Mouse (Mus musculus) spleen, adult 2 months (tissue): ENCODE measurements at regions not wholly inside any gene's neighbourhood (a gene's known extent, or its start where the extent isn't known, plus 50 kb on each side); places are given as distances from the start of the nearest gene placed in this dataset.

Experiments used
- DNase-seq, 2 experiments: peaks; one replicate each; pipeline versions ENCODE4 v3.0.0 to v3.0.0-alpha.2; 2012 to 2021; ENCODE audit warnings: low spot score in 2 of 2, low read depth in 1 of 2
- H3K27ac ChIP-seq: fragments of 200-500 bp; 2 replicates; pipeline ENCODE4 v1.5.1; 2012; ENCODE audit warnings: low read length, inconsistent platforms; ENCODE audit not compliant: insufficient read depth
- H3K27me3 ChIP-seq: fragments of 200-500 bp; 2 replicates; pipeline ENCODE4 v1.6.1; 2012; ENCODE audit warnings: mild to moderate bottlenecking, moderate library complexity, low read length, inconsistent platforms; ENCODE audit not compliant: control insufficient read depth, insufficient read depth
- H3K36me3 ChIP-seq: fragments of 200-500 bp; 2 replicates; pipeline ENCODE4 v1.6.1; 2012; ENCODE audit warnings: mild to moderate bottlenecking, low read length, inconsistent platforms; ENCODE audit not compliant: control insufficient read depth, insufficient read depth
- H3K4me1 ChIP-seq: fragments of 200-500 bp; 2 replicates; pipeline ENCODE4 v1.6.1; 2011; ENCODE audit warnings: inconsistent platforms; ENCODE audit not compliant: control insufficient read depth, insufficient read depth, insufficient read length
- H3K4me3 ChIP-seq: fragments of 200-500 bp; 2 replicates; pipeline ENCODE4 v1.5.1; 2011; ENCODE audit warnings: mild to moderate bottlenecking, inconsistent platforms; ENCODE audit not compliant: insufficient read depth, insufficient read length; ENCODE audit errors: extremely low read depth
- CTCF ChIP-seq: fragments of 200-500 bp; IDR thresholded peaks from 2 replicates; pipeline ENCODE4 v1.5.1; 2011; ENCODE audit warnings: mild to moderate bottlenecking, inconsistent platforms; ENCODE audit not compliant: insufficient read depth, insufficient read length, insufficient replicate concordance; ENCODE audit errors: extremely low read depth
- POLR2A ChIP-seq: fragments of 200-500 bp; IDR thresholded peaks from 2 replicates; pipeline ENCODE4 v1.6.1; 2011; ENCODE audit warnings: low read depth, low read length, inconsistent platforms
- WGBS: fragments of 180-500 bp; shearing (Covaris S2); methylation state at CpG from one replicate; pipeline ENCODE4 v1.1.7; 2018; 5-methylcytosine and 5-hydroxymethylcytosine counted together

- no peak for DNase-seq
- Histone ChIP-seq H3K27me3 (no peaks in the 10 kb centered on the region), H3K4me3 (no peak overlapping the region), H3K36me3 (no peaks in the 10 kb centered on the region), H3K27ac (no peak overlapping the region), H3K4me1 (peaks cover 3% of the 10 kb centered on the region)
- 94% methylated on average over 5 of the region's 5 CpGs for WGBS
- TF ChIP-seq CTCF (no peak), POLR2A (no peak)
Measured at GRCm38 (mm10) chr2:50825626-50826025, 323.3 kb downstream of the Rnd3 start.

GRCm38 (mm10) chr2:50824782-50825181 is 324.1 kb downstream of the Rnd3 start:
- Histone ChIP-seq H3K4me1 (peaks cover 3% of the 10 kb centered on the region), H3K4me3 (no peak overlapping the region), H3K27ac (no peak overlapping the region), H3K27me3 (no peaks in the 10 kb centered on the region), H3K36me3 (no peaks in the 10 kb centered on the region)
- TF ChIP-seq POLR2A, result no peak
- 60% methylated on average over 3 of the region's 3 CpGs for WGBS
- DNase-seq, result no peak

GRCm38 (mm10) chr2:50822738-50823137 is 326.2 kb downstream of the Rnd3 start:
- no peak for TF ChIP-seq CTCF
- no peak overlapping the region for H3K4me3 ChIP-seq
- H3K27ac ChIP-seq, result no peak overlapping the region
- no peak for DNase-seq
- H3K27me3 ChIP-seq, result no peaks in the 10 kb centered on the region
- no peaks in the 10 kb centered on the region for H3K36me3 ChIP-seq
- H3K4me1 ChIP-seq, result peaks cover 3% of the 10 kb centered on the region

- Histone ChIP-seq H3K4me1 (peaks cover 8% of the 10 kb centered on the region; the same call in 1 of the 2 replicates), H3K36me3 (no peaks in the 10 kb centered on the region), H3K27me3 (no peaks in the 10 kb centered on the region), H3K4me3 (no peak overlapping the region), H3K27ac (no peak overlapping the region)
- TF ChIP-seq POLR2A (no peak), CTCF (no peak)
- no peak for DNase-seq
- 83% methylated on average over 5 of the region's 5 CpGs for WGBS
Measured at GRCm38 (mm10) chr2:50819305-50819665, 329.6 kb downstream of the Rnd3 start.

GRCm38 (mm10) chr2:50818557-50819304 is 330.2 kb downstream of the Rnd3 start:
- Histone ChIP-seq H3K27ac (no peak overlapping the region), H3K4me3 (no peak overlapping the region), H3K36me3 (no peaks in the 10 kb centered on the region), H3K27me3 (no peaks in the 10 kb centered on the region), H3K4me1 (peaks cover 10% of the 10 kb centered on the region; the same call in 1 of the 2 replicates)
- TF ChIP-seq CTCF, result no peak
- no peak for TF ChIP-seq POLR2A
- WGBS, result 81% methylated on average over 7 of the region's 7 CpGs
- no peak for DNase-seq

GRCm38 (mm10) chr2:50816364-50816763 is 332.5 kb downstream of the Rnd3 start:
- H3K4me3 ChIP-seq, result no peak overlapping the region
- no peak overlapping the region for H3K27ac ChIP-seq
- peaks cover 10% of the 10 kb centered on the region; the same call in 1 of the 2 replicates for H3K4me1 ChIP-seq
- 54% methylated on average over 5 of the region's 5 CpGs for WGBS
- TF ChIP-seq CTCF, result no peak
- no peak for DNase-seq
- no peaks in the 10 kb centered on the region for H3K27me3 ChIP-seq
- no peaks in the 10 kb centered on the region for H3K36me3 ChIP-seq

- 56% methylated on average over 3 of the region's 3 CpGs for WGBS
- no peak overlapping the region for H3K27ac ChIP-seq
- no peaks in the 10 kb centered on the region for H3K36me3 ChIP-seq
- TF ChIP-seq CTCF (no peak), POLR2A (no peak)
- H3K27me3 ChIP-seq, result no peaks in the 10 kb centered on the region
- H3K4me3 ChIP-seq, result no peak overlapping the region
- H3K4me1 ChIP-seq, result peaks cover 10% of the 10 kb centered on the region; the same call in 1 of the 2 replicates
- no peak for DNase-seq
Measured at GRCm38 (mm10) chr2:50815541-50815940, 333.4 kb downstream of the Rnd3 start.
